Mouse (Mus musculus) forebrain, embryonic 16.5 days (tissue): ENCODE data around the gene Elmod2. TPM values are rescaled to one million over a fixed set of nuclear protein-coding genes. Genes with fewer than 3 reads are reported as not detected.
A peak's percentile ranks its signal among the peaks of the same experiment; 100 is the strongest.
"Not testable (repeated sequence)": the region's sequence is repeated elsewhere in the genome, so short reads cannot be mapped to it uniquely, and the experiment has no call there.

Experiments used
- ATAC-seq: fragments of 200-750 bp; cut with Nextera tagmentation; 2 replicates; pipeline ENCODE4 v1.8.0; 2017; ENCODE audit warnings: mild to moderate bottlenecking, moderate library complexity
- H3K27ac ChIP-seq: fragments of 300-500 bp; sonication (generic); 2 replicates; pipeline ENCODE4 v1.5.1; 2014; ENCODE audit warnings: low read length, control low read depth
- H3K27me3 ChIP-seq: fragments of 300-500 bp; sonication (generic); replicated peaks from 2 replicates; pipeline ENCODE4 v1.6.1; 2014; ENCODE audit warnings: low read length; ENCODE audit not compliant: control insufficient read depth, insufficient read depth
- H3K36me3 ChIP-seq: fragments of 300-500 bp; sonication (generic); 2 replicates; pipeline ENCODE4 v1.6.1; 2014; ENCODE audit not compliant: control insufficient read depth, insufficient read depth
- H3K4me1 ChIP-seq: fragments of 300-500 bp; sonication (generic); replicated peaks from 2 replicates; pipeline ENCODE4 v1.6.1; 2014; ENCODE audit warnings: low read length; ENCODE audit not compliant: control insufficient read depth, insufficient read depth
- H3K4me2 ChIP-seq: fragments of 300-500 bp; sonication (generic); 2 replicates; pipeline ENCODE4 v1.6.1; 2014; ENCODE audit warnings: mild to moderate bottlenecking, low read length, control low read depth
- H3K4me3 ChIP-seq: fragments of 300-500 bp; sonication (generic); replicated peaks from 2 replicates; pipeline ENCODE4 v1.5.1; 2014; ENCODE audit warnings: mild to moderate bottlenecking, low read length, control low read depth
- H3K9ac ChIP-seq: fragments of 300-500 bp; sonication (generic); replicated peaks from 2 replicates; pipeline ENCODE4 v1.6.1; 2014; ENCODE audit warnings: low read depth, low read length, control low read depth
- H3K9me3 ChIP-seq: fragments of 300-500 bp; sonication (generic); 2 replicates; pipeline ENCODE4 v1.6.1; 2016; ENCODE audit warnings: low read length; ENCODE audit not compliant: control insufficient read depth
- WGBS: fragments of 180-500 bp; shearing (Covaris S2); extraction: QIAGEN DNeasy Blood & Tissue Kit; methylation state at CpG from one replicate; pipeline ENCODE4 v1.1.7; 2014; 5-methylcytosine and 5-hydroxymethylcytosine counted together
- polyA plus RNA-seq: library from polyadenylated mRNA; unstranded; fragments of >200 nt; fragmentation: Nextera tagmentation; extraction: Ambion mirVana; gene quantifications from 2 replicates; pipeline ENCODE4 v1.2.1, GENCODE M21; 2015

Gene Elmod2
- polyA plus RNA-seq, 1 experiment from 2014 or later, result 31.0 TPM

- Histone ChIP-seq H3K27me3 (no peaks in the 10 kb centered on the region), H3K36me3 (no peaks in the 10 kb centered on the region), H3K4me2 (peak overlapping the region; percentile 76), H3K9ac (peak overlapping the region; percentile 37; the same call in 1 of the 2 replicates), H3K9me3 (no peaks in the 10 kb centered on the region), H3K4me3 (peak overlapping the region; percentile 66), H3K27ac (no peak overlapping the region), H3K4me1 (peaks cover 12% of the 10 kb centered on the region)
- WGBS, result 6% methylated on average over 7 of the region's 7 CpGs
- ATAC-seq, result no peak
Measured at GRCm38 (mm10) chr8:83332864-83333263, 578 bp upstream of the Elmod2 start.

DNA sequence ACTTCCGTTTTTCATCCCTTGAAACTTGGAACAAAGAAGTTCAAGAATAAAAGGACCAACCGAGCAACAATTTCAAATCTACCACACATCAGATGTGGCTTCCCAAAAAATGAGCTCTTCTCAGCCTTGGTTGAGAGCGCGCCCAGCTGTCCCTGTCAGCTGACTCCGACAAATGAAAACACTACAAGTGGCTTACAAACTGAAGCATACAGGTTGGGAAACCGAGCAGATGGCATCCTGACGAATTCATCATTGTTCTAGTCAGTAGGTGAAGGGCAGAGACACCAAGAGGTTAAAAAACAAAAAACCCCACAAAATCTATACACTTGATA lies 753 bp downstream of the Elmod2 start:
- Histone ChIP-seq H3K9me3 (no peaks in the 10 kb centered on the region), H3K36me3 (no peaks in the 10 kb centered on the region), H3K4me1 (peaks cover 12% of the 10 kb centered on the region), H3K9ac (peak overlapping the region; percentile 84), H3K4me2 (peak overlapping the region; percentile 76), H3K27me3 (no peaks in the 10 kb centered on the region), H3K4me3 (peak overlapping the region; percentile 66), H3K27ac (peak overlapping the region; percentile 90)
- 6% methylated on average over 7 of the region's 7 CpGs for WGBS
- peak; percentile 15 for ATAC-seq

GRCm38 (mm10) chr8:83327889-83328288 lies 4.4 kb downstream of the Elmod2 start:
- 94% methylated on average over 5 of the region's 5 CpGs for WGBS
- H3K4me2 ChIP-seq, result no peak overlapping the region
- H3K9ac ChIP-seq, result no peak overlapping the region
- peaks cover 10% of the 10 kb centered on the region for H3K4me1 ChIP-seq
- no peaks in the 10 kb centered on the region for H3K9me3 ChIP-seq
- no peaks in the 10 kb centered on the region for H3K36me3 ChIP-seq
- no peak overlapping the region for H3K27ac ChIP-seq
- H3K4me3 ChIP-seq, result no peak overlapping the region
- no peaks in the 10 kb centered on the region for H3K27me3 ChIP-seq
- ATAC-seq, result no peak

DNA sequence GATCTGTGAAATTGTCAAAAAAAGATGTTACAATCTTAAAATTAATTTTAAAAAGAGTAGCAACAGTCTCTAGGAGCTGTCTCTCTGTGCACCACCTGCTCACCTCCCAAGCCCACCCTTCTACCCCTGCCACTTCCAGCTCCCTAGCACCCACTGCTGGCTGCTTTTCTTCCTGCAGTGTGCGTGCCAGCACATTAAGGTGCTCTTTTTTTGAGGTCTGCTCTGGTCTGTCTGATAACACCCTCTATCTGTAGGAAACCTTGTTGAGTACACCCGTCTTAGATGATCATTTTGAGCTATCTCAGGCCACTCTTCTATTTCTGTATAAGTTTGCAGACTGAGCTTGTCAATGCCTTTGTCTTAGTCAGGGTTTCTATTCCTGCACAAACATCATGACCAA lies 9.2 kb downstream of the Elmod2 start:
- H3K4me2 ChIP-seq, result no peak overlapping the region
- ATAC-seq, result no peak
- no peaks in the 10 kb centered on the region for H3K27me3 ChIP-seq
- no peak overlapping the region for H3K4me3 ChIP-seq
- peaks cover 22% of the 10 kb centered on the region for H3K36me3 ChIP-seq
- H3K9me3 ChIP-seq, result no peaks in the 10 kb centered on the region
- H3K27ac ChIP-seq, result no peak overlapping the region
- no peak overlapping the region for H3K9ac ChIP-seq
- no peaks in the 10 kb centered on the region for H3K4me1 ChIP-seq
- WGBS, result 95% methylated on average over 2 of the region's 2 CpGs

GRCm38 (mm10) chr8:83322374-83322773 lies 9.9 kb downstream of the Elmod2 start:
- Histone ChIP-seq H3K9me3 (no peaks in the 10 kb centered on the region), H3K9ac (no peak overlapping the region), H3K4me1 (no peaks in the 10 kb centered on the region), H3K36me3 (peaks cover 23% of the 10 kb centered on the region), H3K27me3 (no peaks in the 10 kb centered on the region), H3K4me3 (no peak overlapping the region), H3K4me2 (no peak overlapping the region), H3K27ac (no peak overlapping the region)
- WGBS, result 89% methylated on average over 6 of the region's 6 CpGs
- ATAC-seq, result no peak

GRCm38 (mm10) chr8:83320543-83320942 lies 11.7 kb downstream of the Elmod2 start:
- Histone ChIP-seq H3K27ac (no peak overlapping the region), H3K27me3 (no peaks in the 10 kb centered on the region), H3K9me3 (no peaks in the 10 kb centered on the region), H3K9ac (no peak overlapping the region), H3K36me3 (peaks cover 35% of the 10 kb centered on the region), H3K4me1 (no peaks in the 10 kb centered on the region), H3K4me3 (no peak overlapping the region), H3K4me2 (no peak overlapping the region)
- 33% methylated on average over 3 of the region's 3 CpGs for WGBS
- ATAC-seq, result no peak

GRCm38 (mm10) chr8:83315691-83316090 lies 16.6 kb downstream of the Elmod2 start:
- Histone ChIP-seq H3K27me3 (no peaks in the 10 kb centered on the region), H3K36me3 (peaks cover 29% of the 10 kb centered on the region), H3K27ac (no peak overlapping the region), H3K4me3 (no peak overlapping the region), H3K9ac (no peak overlapping the region), H3K9me3 (no peaks in the 10 kb centered on the region), H3K4me1 (no peaks in the 10 kb centered on the region), H3K4me2 (no peak overlapping the region)
- ATAC-seq, result no peak
- 84% methylated on average over 2 of the region's 2 CpGs for WGBS

DNA sequence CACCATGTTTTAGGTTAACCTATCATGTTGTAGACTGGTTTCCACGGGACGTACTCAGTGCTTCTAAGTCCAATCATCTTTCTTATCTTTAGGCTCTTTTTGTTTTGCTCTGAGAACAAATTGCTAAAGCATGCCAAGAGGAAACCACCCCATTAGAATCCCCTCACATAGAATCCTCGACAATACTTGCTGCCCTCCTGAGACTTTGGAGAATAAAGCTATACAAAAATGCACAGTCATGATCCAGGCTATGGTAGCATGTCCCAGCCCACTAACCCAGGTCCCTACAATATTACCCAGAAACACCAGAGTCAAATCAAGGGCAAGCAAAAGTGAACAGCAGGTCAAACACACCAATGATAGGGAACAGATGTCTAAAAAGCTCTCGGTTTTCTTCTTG lies 17.2 kb downstream of the Elmod2 start:
- 84% methylated on average over 4 of the region's 4 CpGs for WGBS
- peaks cover 27% of the 10 kb centered on the region for H3K36me3 ChIP-seq
- ATAC-seq, result not testable (repeated sequence)

DNA sequence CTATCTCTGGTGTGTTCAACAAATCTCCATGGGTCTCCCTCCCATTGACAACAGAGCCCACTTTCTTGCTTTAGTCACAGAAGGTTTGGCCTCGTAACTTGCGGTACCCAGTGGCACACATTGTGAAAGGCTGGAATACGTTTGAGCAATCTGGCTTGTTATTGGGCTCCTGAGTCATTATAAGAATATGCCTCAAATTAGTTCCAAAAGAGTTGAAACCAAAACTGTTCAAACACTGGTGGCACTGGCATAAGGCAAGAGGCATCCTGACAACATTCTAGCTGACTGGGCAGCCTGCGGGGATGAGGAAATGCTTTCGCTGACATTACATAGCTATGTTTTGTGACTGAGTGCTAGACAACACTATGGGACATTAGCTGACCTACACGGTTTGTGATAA lies 22.4 kb downstream of the Elmod2 start:
- H3K4me2 ChIP-seq, result no peak overlapping the region
- 83% methylated on average over 6 of the region's 6 CpGs for WGBS
- H3K36me3 ChIP-seq, result peaks cover 6% of the 10 kb centered on the region
- H3K9ac ChIP-seq, result no peak overlapping the region
- H3K4me1 ChIP-seq, result no peaks in the 10 kb centered on the region
- ATAC-seq, result no peak
- H3K9me3 ChIP-seq, result no peaks in the 10 kb centered on the region
- no peak overlapping the region for H3K4me3 ChIP-seq
- H3K27ac ChIP-seq, result no peak overlapping the region
- H3K27me3 ChIP-seq, result no peaks in the 10 kb centered on the region

More for the DNA sequence above, 17.2 kb downstream of the Elmod2 start:
- H3K27me3 ChIP-seq, H3K4me3 ChIP-seq, H3K27ac ChIP-seq, H3K4me2 ChIP-seq, H3K9me3 ChIP-seq, H3K9ac ChIP-seq, H3K4me1 ChIP-seq: not testable (repeated sequence)

GRCm38 (mm10) chr8:83304946-83305345 lies 27.3 kb downstream of the Elmod2 start:
- H3K9ac ChIP-seq, result no peak overlapping the region
- H3K36me3 ChIP-seq, result no peaks in the 10 kb centered on the region
- no peak overlapping the region for H3K4me3 ChIP-seq
- no peaks in the 10 kb centered on the region for H3K4me1 ChIP-seq
- no peak for ATAC-seq
- H3K9me3 ChIP-seq, result peaks cover 4% of the 10 kb centered on the region; the same call in 1 of the 2 replicates
- no peak overlapping the region for H3K4me2 ChIP-seq
- no peak overlapping the region for H3K27ac ChIP-seq
- H3K27me3 ChIP-seq, result no peaks in the 10 kb centered on the region
- WGBS, result 80% methylated on average over 1 of the region's 1 CpGs
